Mouse (Mus musculus) gastrocnemius, postnatal 14 days (tissue): ENCODE measurements around the gene Akap4. TPM values are rescaled to one million over a fixed set of nuclear protein-coding genes. Genes with fewer than 3 reads are reported as not detected.

Source experiments
- DNase-seq: peaks from one replicate; pipeline ENCODE4 v3.0.0; 2021; ENCODE audit warnings: mixed read lengths
- intact Hi-C: fragments of 180-260 bp; cut with DNase I; formaldehyde crosslinking; loops from one replicate; pipeline ENCODE4 v1.15.1; 2025; ENCODE audit warnings: low total_unique reads
- long read RNA-seq, 2 experiments: library from polyadenylated mRNA; stranded (forward); transcript quantifications; one replicate each; pipeline ENCODE4 v2.0.0; 2021
- total RNA-seq, 2 experiments: library from RNA; stranded (reverse); gene quantifications; 2 replicates each; pipeline ENCODE4 v1.2.3; 2021

Akap4 gene
- not detected for total RNA-seq
- long read RNA-seq, experiment 1, result 0 reads
- long read RNA-seq, experiment 2, result 0 reads

DNA sequence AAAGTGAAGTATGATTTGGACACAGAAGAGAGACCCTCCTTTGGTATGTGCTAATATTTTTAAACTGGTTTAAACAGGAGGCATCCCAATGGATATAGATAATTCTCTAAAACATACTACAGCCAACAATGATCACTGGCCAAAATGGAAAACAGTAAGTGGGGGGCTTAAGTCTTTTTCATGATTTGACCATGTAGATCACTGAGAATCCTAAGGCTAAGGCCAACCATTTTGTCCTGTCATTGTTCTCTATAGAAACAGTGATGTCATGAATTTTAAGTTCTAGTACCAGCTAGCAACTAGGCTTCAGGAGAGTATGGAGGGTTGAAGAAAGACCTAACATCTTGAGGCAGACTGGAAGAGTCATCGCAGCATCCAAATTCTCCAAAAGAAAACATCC is at the start of gene Akap4:
Akap4 (plus strand) TSS at position 301 of the 400 bp plus-strand sequence.
- DNase-seq, result no peak
- intact Hi-C loops, result no loop called here

- DNase-seq, result no peak
- intact Hi-C loops, result no loop called here
These were observed 25.8 kb upstream of the Akap4 start, which contains the start of gene Ccnb3 for GRCm38 (mm10) chrX:7041519-7041918. Ccnb3 (minus strand) TSS chrX:7041619.

DNA sequence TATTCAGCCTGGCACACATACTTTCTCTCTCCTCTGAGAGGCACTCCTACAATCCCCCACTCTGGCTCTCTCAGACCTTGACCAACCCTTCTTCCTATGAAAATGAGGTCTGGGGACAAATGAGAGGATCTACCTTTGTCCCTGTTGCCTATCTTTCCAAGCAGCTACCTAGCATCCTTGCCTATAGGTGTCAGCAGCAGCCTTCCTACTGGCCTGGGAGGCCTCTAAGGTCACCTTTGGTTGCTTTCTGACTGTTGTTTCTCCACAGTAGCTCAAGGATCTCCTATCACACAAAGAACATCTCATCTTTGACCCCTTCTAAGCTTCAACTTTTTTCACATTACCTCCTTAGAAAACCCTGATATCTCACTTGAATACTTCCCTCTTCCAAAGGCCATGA is 10.3 kb upstream of the Akap4 start:
- no peak for DNase-seq
- intact Hi-C loops, result no loop called here

- intact Hi-C loops, result no loop called here
- no peak for DNase-seq
These were observed 9.7 kb upstream of the Akap4 start for GRCm38 (mm10) chrX:7057634-7058033.

- intact Hi-C loops, result no loop called here
- DNase-seq, result no peak
These were observed 3.2 kb upstream of the Akap4 start for GRCm38 (mm10) chrX:7064109-7064508.

- DNase-seq, result no peak
- intact Hi-C loops, result no loop called here
These were observed 683 bp downstream of the Akap4 start for GRCm38 (mm10) chrX:7068002-7068401.

- no peak for DNase-seq
- intact Hi-C loops, result no loop called here
These were observed 12.6 kb downstream of the Akap4 start for GRCm38 (mm10) chrX:7079820-7080429.

- intact Hi-C loops, result no loop called here
- no peak for DNase-seq
These were observed 18.6 kb downstream of the Akap4 start for GRCm38 (mm10) chrX:7085878-7086277.

GRCm38 (mm10) chrX:7090323-7090722 is 23.0 kb downstream of the Akap4 start:
- intact Hi-C loops, result no loop called here
- DNase-seq, result no peak

- no peak for DNase-seq
- intact Hi-C loops, result no loop called here
These were observed 35.0 kb downstream of the Akap4 start for GRCm38 (mm10) chrX:7102280-7102679.

- DNase-seq, result no peak
- intact Hi-C loops, result no loop called here
These were observed 47.6 kb downstream of the Akap4 start for GRCm38 (mm10) chrX:7114885-7115284.

- DNase-seq, result no peak
- intact Hi-C loops, result no loop called here
These were observed 54.4 kb downstream of the Akap4 start for GRCm38 (mm10) chrX:7121618-7122280.

Other genes starting within 250 kb of the Akap4 start
- not detected for gene Ccnb3, start 25.9 kb upstream of the Akap4 start, total RNA-seq